Mouse (Mus musculus) cerebellum, adult 2 months (tissue): ENCODE measurements at regions not wholly inside any gene's neighbourhood (a gene's known extent, or its start where the extent isn't known, plus 50 kb on each side); places are given as distances from the start of the nearest gene placed in this dataset.

Experiments used
- CTCF ChIP-seq: fragments of 200-500 bp; IDR thresholded peaks from 2 replicates; pipeline ENCODE4 v1.5.1; 2011; ENCODE audit warnings: low read depth, mild to moderate bottlenecking, control low read depth, low read length, moderate library complexity, borderline replicate concordance; ENCODE audit not compliant: insufficient read depth
- POLR2A ChIP-seq: fragments of 200-500 bp; IDR thresholded peaks from 2 replicates; pipeline ENCODE4 v1.6.1; 2011; ENCODE audit warnings: low read length, control low read depth, borderline replicate concordance; ENCODE audit not compliant: insufficient read depth

DNA sequence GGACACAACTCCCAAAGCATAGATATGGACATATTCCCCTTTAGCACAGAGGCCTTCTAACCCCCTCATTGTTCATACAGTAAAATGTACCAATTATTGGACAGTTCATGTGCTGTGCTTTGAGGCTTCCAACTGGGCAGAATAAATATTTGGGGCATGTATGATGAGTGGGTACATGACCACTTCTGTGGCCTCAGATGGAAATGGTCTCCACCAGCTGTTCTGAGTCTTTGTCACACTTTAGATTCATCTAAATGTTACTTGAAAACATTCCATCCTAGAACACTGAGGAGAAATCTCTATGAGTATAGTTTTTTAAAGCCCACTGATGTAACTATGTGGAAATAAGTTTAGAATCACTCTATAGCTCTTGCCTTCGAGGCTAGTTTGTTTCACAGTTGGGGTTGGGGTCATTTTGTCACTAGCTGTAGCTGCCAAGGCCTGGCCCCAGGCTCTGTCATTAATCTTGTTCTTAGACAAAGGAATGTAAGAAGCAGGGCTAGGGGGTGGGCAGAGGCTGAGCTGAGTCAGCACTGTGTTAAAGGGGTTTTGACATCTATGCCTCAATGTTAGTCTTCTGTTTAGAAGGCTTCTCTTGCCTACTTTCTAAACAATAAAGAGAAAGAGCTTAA is 69.0 kb upstream of the 1810046K07Rik start:
- TF ChIP-seq CTCF: no peak
- no peak for TF ChIP-seq POLR2A
